Mouse (Mus musculus) forebrain, embryonic 14.5 days (tissue): ENCODE data around the gene Asb15. TPM values are rescaled to one million over a fixed set of nuclear protein-coding genes. Genes with fewer than 3 reads are reported as not detected.

ENCODE experiments used
- ATAC-seq: fragments of 200-750 bp; cut with Nextera tagmentation; 2 replicates; pipeline ENCODE4 v1.8.0; 2017; ENCODE audit warnings: mild to moderate bottlenecking, moderate library complexity
- DNase-seq: peaks from one replicate; pipeline ENCODE4 v3.0.0-alpha.2; 2015; ENCODE audit warnings: low spot score
- H3K27ac ChIP-seq: fragments of 300-500 bp; sonication (generic); 2 replicates; pipeline ENCODE4 v1.5.1; 2014; ENCODE audit warnings: low read depth, mild to moderate bottlenecking, control low read depth, low read length, moderate library complexity
- H3K27me3 ChIP-seq: fragments of 300-500 bp; sonication (generic); replicated peaks from 2 replicates; pipeline ENCODE4 v1.6.1; 2014; ENCODE audit warnings: low read length, control low read depth, mixed read lengths; ENCODE audit not compliant: control insufficient read depth, insufficient read depth
- H3K36me3 ChIP-seq: fragments of 300-500 bp; sonication (generic); 2 replicates; pipeline ENCODE4 v1.6.1; 2014; ENCODE audit warnings: low read length, control low read depth; ENCODE audit not compliant: control insufficient read depth, insufficient read depth
- H3K4me1 ChIP-seq: fragments of 300-500 bp; sonication (generic); 2 replicates; pipeline ENCODE4 v1.6.1; 2014; ENCODE audit warnings: antibody characterized with exemption, low read length, control low read depth; ENCODE audit not compliant: control insufficient read depth, insufficient read depth
- H3K4me2 ChIP-seq: fragments of 300-500 bp; sonication (generic); 2 replicates; pipeline ENCODE4 v1.6.1; 2014; ENCODE audit warnings: mild to moderate bottlenecking, control low read depth, low read length
- H3K4me3 ChIP-seq: fragments of 300-500 bp; sonication (generic); 2 replicates; pipeline ENCODE4 v1.5.1; 2014; ENCODE audit warnings: low read depth, low read length, control low read depth
- H3K9ac ChIP-seq: fragments of 300-500 bp; sonication (generic); 2 replicates; pipeline ENCODE4 v1.6.1; 2014; ENCODE audit warnings: mild to moderate bottlenecking, low read length, control low read depth, moderate library complexity
- H3K9me3 ChIP-seq: fragments of 300-500 bp; sonication (generic); replicated peaks from 2 replicates; pipeline ENCODE4 v1.6.1; 2016; ENCODE audit warnings: low read length, control low read depth, mixed read lengths; ENCODE audit not compliant: control insufficient read depth
- WGBS: fragments of 180-500 bp; shearing (Covaris S2); extraction: QIAGEN DNeasy Blood & Tissue Kit; methylation state at CpG from one replicate; pipeline ENCODE4 v1.1.7; 2014; 5-methylcytosine and 5-hydroxymethylcytosine counted together
- polyA plus RNA-seq: library from polyadenylated mRNA; unstranded; fragments of >200 nt; fragmentation: Nextera tagmentation; extraction: Ambion mirVana; gene quantifications from 2 replicates; pipeline ENCODE4 v1.2.1, GENCODE M21; 2014

Gene Asb15
- polyA plus RNA-seq, 1 experiment from 2014 or later, result not detected

GRCm38 (mm10) chr6:24552046-24552445 is 24.1 kb downstream of the Asb15 start:
- H3K4me2 ChIP-seq, result no peak overlapping the region
- no peaks in the 10 kb centered on the region for H3K9me3 ChIP-seq
- no peaks in the 10 kb centered on the region for H3K27me3 ChIP-seq
- H3K27ac ChIP-seq, result no peak overlapping the region
- H3K9ac ChIP-seq, result no peak overlapping the region
- no peaks in the 10 kb centered on the region for H3K4me1 ChIP-seq
- H3K4me3 ChIP-seq, result no peak overlapping the region
- no peaks in the 10 kb centered on the region for H3K36me3 ChIP-seq
- ATAC-seq (no peak), DNase-seq (no peak)
- WGBS, result 86% methylated on average over 7 of the region's 7 CpGs

- no peak overlapping the region for H3K27ac ChIP-seq
- H3K36me3 ChIP-seq, result no peaks in the 10 kb centered on the region
- 83% methylated on average over 11 of the region's 11 CpGs for WGBS
- no peak overlapping the region for H3K4me2 ChIP-seq
- ATAC-seq (no peak), DNase-seq (no peak)
- H3K9ac ChIP-seq, result no peak overlapping the region
- H3K9me3 ChIP-seq, result no peaks in the 10 kb centered on the region
- H3K4me1 ChIP-seq, result no peaks in the 10 kb centered on the region
- H3K4me3 ChIP-seq, result no peak overlapping the region
- no peaks in the 10 kb centered on the region for H3K27me3 ChIP-seq
Observed at GRCm38 (mm10) chr6:24554427-24555086, 26.6 kb downstream of the Asb15 start.

DNA sequence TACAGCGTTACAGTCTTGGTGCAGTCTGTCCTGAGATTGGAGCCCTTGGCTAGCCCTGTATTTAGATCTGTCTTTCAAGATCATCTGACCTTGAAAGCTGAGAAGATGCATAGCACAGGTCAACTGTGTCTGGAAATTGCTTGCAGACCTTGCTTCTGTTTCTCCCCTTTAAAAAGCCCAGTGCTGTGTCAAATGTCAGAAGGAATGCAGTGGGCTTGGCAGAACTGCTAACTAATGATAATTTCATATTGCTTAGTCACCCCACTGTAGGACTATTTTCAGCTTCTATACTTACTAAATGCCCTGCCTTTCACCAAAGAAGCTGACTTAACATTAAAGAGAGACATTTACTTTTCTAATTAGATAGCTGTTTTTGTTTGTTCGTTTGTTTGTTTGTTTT is 27.5 kb downstream of the Asb15 start:
- Histone ChIP-seq H3K9me3 (no peaks in the 10 kb centered on the region), H3K27ac (no peak overlapping the region), H3K9ac (no peak overlapping the region), H3K27me3 (no peaks in the 10 kb centered on the region), H3K4me1 (no peaks in the 10 kb centered on the region), H3K4me2 (no peak overlapping the region), H3K4me3 (no peak overlapping the region), H3K36me3 (no peaks in the 10 kb centered on the region)
- no peak for ATAC-seq
- 85% methylated on average over 2 of the region's 2 CpGs for WGBS
- no peak for DNase-seq

GRCm38 (mm10) chr6:24564081-24564480 is 36.1 kb downstream of the Asb15 start:
- no peak for DNase-seq
- Histone ChIP-seq H3K4me1 (no peaks in the 10 kb centered on the region), H3K27ac (no peak overlapping the region), H3K4me3 (no peak overlapping the region), H3K9me3 (no peaks in the 10 kb centered on the region), H3K36me3 (no peaks in the 10 kb centered on the region), H3K4me2 (no peak overlapping the region), H3K9ac (no peak overlapping the region), H3K27me3 (no peaks in the 10 kb centered on the region)
- ATAC-seq, result no peak
- WGBS, result 75% methylated on average over 9 of the region's 9 CpGs

- 86% methylated on average over 1 of the region's 1 CpGs for WGBS
- no peak for ATAC-seq
Observed at GRCm38 (mm10) chr6:24564886-24565285, 36.9 kb downstream of the Asb15 start.

DNA sequence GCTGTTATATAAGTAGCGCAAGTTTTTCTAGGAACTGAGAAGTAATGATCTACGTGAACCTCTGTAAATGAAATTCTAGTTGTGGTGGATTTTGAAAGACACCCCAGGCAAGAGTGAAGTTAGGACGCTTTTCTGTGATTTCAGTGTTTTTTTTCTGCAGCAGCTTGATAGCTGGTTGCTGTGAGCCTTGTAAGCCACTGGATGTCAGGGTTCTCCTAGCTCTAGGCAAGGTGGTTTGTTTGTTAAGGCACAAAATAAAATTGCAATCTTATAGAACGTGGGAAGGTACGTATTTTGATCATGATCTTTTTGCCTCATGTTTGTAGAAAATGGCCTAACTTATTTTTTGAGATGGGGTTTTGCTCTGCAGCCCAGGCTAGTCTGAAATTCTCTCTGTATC is 41.0 kb downstream of the Asb15 start:
- Histone ChIP-seq H3K27me3 (no peaks in the 10 kb centered on the region), H3K27ac (no peak overlapping the region), H3K4me3 (no peak overlapping the region), H3K4me1 (no peaks in the 10 kb centered on the region), H3K9me3 (no peaks in the 10 kb centered on the region), H3K4me2 (no peak overlapping the region), H3K9ac (no peak overlapping the region), H3K36me3 (no peaks in the 10 kb centered on the region)
- DNase-seq (no peak), ATAC-seq (no peak)
- 85% methylated on average over 5 of the region's 5 CpGs for WGBS

More at GRCm38 (mm10) chr6:24564886-24565285, 36.9 kb downstream of the Asb15 start:
- no peak overlapping the region for H3K4me3 ChIP-seq
- H3K27me3 ChIP-seq, result no peaks in the 10 kb centered on the region
- H3K27ac ChIP-seq, result no peak overlapping the region
- H3K4me1 ChIP-seq, result no peaks in the 10 kb centered on the region
- no peak overlapping the region for H3K9ac ChIP-seq
- no peak for DNase-seq
- H3K4me2 ChIP-seq, result no peak overlapping the region
- no peaks in the 10 kb centered on the region for H3K9me3 ChIP-seq
- no peaks in the 10 kb centered on the region for H3K36me3 ChIP-seq

DNA sequence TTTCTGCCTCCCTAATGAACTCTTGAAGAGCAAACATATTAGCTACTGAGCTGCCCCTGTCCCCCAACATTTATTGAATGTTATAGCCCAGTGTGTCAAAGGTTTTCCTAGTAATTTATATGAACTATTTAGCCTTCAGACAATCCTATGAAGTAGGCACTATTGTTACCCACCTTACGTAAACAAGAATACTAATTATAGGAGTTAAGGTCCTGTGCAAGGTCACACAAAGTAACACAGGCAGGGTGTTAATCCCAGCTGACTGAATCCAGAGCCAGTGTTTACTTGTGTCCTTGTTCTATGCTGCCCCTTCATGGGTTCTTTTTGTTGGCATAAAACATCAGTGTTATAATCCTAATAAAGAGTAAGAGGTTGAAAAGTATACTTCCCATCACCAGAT is 41.8 kb downstream of the Asb15 start:
- no peaks in the 10 kb centered on the region for H3K27me3 ChIP-seq
- ATAC-seq (no peak), DNase-seq (no peak)
- no peak overlapping the region for H3K27ac ChIP-seq
- H3K4me1 ChIP-seq, result no peaks in the 10 kb centered on the region
- no peak overlapping the region for H3K9ac ChIP-seq
- 76% methylated on average over 1 of the region's 1 CpGs for WGBS
- H3K36me3 ChIP-seq, result no peaks in the 10 kb centered on the region
- no peak overlapping the region for H3K4me2 ChIP-seq
- no peak overlapping the region for H3K4me3 ChIP-seq
- no peaks in the 10 kb centered on the region; the same call in 1 of the 2 replicates for H3K9me3 ChIP-seq

DNA sequence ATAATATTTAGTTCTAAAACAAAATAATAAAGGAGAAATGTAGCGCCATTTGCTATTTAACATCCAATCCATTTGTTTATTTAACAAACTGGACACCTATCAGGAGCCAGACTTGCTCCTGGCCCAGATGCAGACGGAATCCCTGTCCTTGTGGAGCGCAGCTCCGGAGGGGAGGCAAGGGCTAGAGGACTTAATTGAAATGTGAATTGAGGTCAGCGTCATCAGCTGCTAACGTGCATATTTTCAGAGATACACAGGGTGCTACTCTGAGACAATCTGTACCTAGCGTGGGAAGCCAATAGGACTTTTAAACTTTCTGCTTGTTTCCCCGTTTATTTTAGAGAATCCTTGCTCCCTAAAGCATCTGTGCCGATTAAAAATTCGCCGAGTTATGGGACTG is 42.3 kb downstream of the Asb15 start:
- Histone ChIP-seq H3K27me3 (no peaks in the 10 kb centered on the region), H3K4me3 (no peak overlapping the region), H3K4me1 (no peaks in the 10 kb centered on the region), H3K36me3 (no peaks in the 10 kb centered on the region), H3K27ac (no peak overlapping the region), H3K4me2 (no peak overlapping the region), H3K9ac (no peak overlapping the region), H3K9me3 (no peaks in the 10 kb centered on the region; the same call in 1 of the 2 replicates)
- WGBS, result 81% methylated on average over 11 of the region's 11 CpGs
- ATAC-seq, result no peak
- no peak for DNase-seq

- no peaks in the 10 kb centered on the region; the same call in 1 of the 2 replicates for H3K9me3 ChIP-seq
- no peak overlapping the region for H3K4me3 ChIP-seq
- no peak overlapping the region for H3K4me2 ChIP-seq
- DNase-seq (no peak), ATAC-seq (no peak)
- 88% methylated on average over 6 of the region's 6 CpGs for WGBS
- no peaks in the 10 kb centered on the region for H3K36me3 ChIP-seq
- H3K27ac ChIP-seq, result no peak overlapping the region
- no peak overlapping the region for H3K9ac ChIP-seq
- no peaks in the 10 kb centered on the region for H3K4me1 ChIP-seq
- no peaks in the 10 kb centered on the region for H3K27me3 ChIP-seq
Observed at GRCm38 (mm10) chr6:24571126-24571525, 43.2 kb downstream of the Asb15 start.
